Mouse (Mus musculus) myocyte (in vitro differentiated cells): ENCODE measurements around the gene Copg2. TPM values are rescaled to one million over a fixed set of nuclear protein-coding genes. Genes with fewer than 3 reads are reported as not detected.

Experiments
- H3K27me3 ChIP-seq: one replicate; pipeline ENCODE4 v1.6.1; 2011; ENCODE audit not compliant: control insufficient read depth, insufficient read depth, insufficient read length
- H3K36me3 ChIP-seq: one replicate; pipeline ENCODE4 v1.6.1; 2011; ENCODE audit not compliant: control insufficient read depth, insufficient read depth
- H3K4me2 ChIP-seq: one replicate; pipeline ENCODE4 v1.6.1; 2011; ENCODE audit warnings: low read depth, control low read depth
- H3K4me3 ChIP-seq: one replicate; pipeline ENCODE4 v1.5.1; 2011; ENCODE audit warnings: mild to moderate bottlenecking, control low read depth, moderate library complexity
- H3K79me2 ChIP-seq: one replicate; pipeline ENCODE4 v1.6.1; 2011; ENCODE audit not compliant: control insufficient read depth, insufficient read depth
- H3ac ChIP-seq: one replicate; pipeline ENCODE4 v1.6.1; 2011; ENCODE audit not compliant: control insufficient read depth, insufficient read length
- CEBPB ChIP-seq: IDR thresholded peaks from 2 replicates; pipeline ENCODE4 v1.6.1; 2011; ENCODE audit warnings: mild to moderate bottlenecking, moderate library complexity; ENCODE audit not compliant: poor library complexity, insufficient read depth, severe bottlenecking
- E2F4 ChIP-seq: IDR thresholded peaks from one replicate; pipeline ENCODE4 v1.6.1; 2011; ENCODE audit warnings: mild to moderate bottlenecking, control low read depth, moderate library complexity; ENCODE audit not compliant: insufficient read depth
- MAX ChIP-seq: IDR thresholded peaks from one replicate; pipeline ENCODE4 v1.6.1; 2011; ENCODE audit warnings: low read depth, mild to moderate bottlenecking, control low read depth
- MYOD1 ChIP-seq, 3 experiments: IDR thresholded peaks; one replicate each; pipeline ENCODE4 v1.6.1; 2011; ENCODE audit warnings: control low read depth in 2 of 3, low read depth in 2 of 3, mild to moderate bottlenecking in 2 of 3, moderate library complexity in 1 of 3; ENCODE audit not compliant: insufficient read length in 2 of 3, control insufficient read depth in 1 of 3
- MYOG ChIP-seq, 3 experiments: IDR thresholded peaks; one replicate each; pipeline ENCODE4 v1.6.1; 2011; ENCODE audit warnings: control low read depth in 2 of 3, low read depth in 2 of 3, mild to moderate bottlenecking in 2 of 3; ENCODE audit not compliant: insufficient read length in 2 of 3, control insufficient read depth in 1 of 3, insufficient read depth in 1 of 3
- POLR2A ChIP-seq: IDR thresholded peaks from one replicate; pipeline ENCODE4 v1.6.1; 2011; ENCODE audit warnings: low read depth, mild to moderate bottlenecking, control low read depth, moderate library complexity; ENCODE audit not compliant: insufficient read length
- POLR2AphosphoS2 ChIP-seq: IDR thresholded peaks from one replicate; pipeline ENCODE4 v1.6.1; 2011; ENCODE audit warnings: low read depth, control low read depth; ENCODE audit not compliant: insufficient read length
- REST ChIP-seq: IDR thresholded peaks from one replicate; pipeline ENCODE4 v1.6.1; 2011; ENCODE audit warnings: mild to moderate bottlenecking, control low read depth, moderate library complexity; ENCODE audit not compliant: insufficient read depth, insufficient read length
- SRF ChIP-seq: IDR thresholded peaks from one replicate; pipeline ENCODE4 v1.6.1; 2011; ENCODE audit warnings: low read depth; ENCODE audit not compliant: control insufficient read depth, insufficient read length
- TCF12 ChIP-seq: IDR thresholded peaks from one replicate; pipeline ENCODE4 v1.6.1; 2011; ENCODE audit warnings: mild to moderate bottlenecking, control low read depth; ENCODE audit not compliant: poor library complexity, insufficient read depth, severe bottlenecking
- TCF3 ChIP-seq: IDR thresholded peaks from one replicate; pipeline ENCODE4 v1.6.1; 2011; ENCODE audit warnings: low read depth, control low read depth; ENCODE audit not compliant: insufficient read length
- USF1 ChIP-seq: IDR thresholded peaks from one replicate; pipeline ENCODE4 v1.6.1; 2011; ENCODE audit warnings: low read depth, mild to moderate bottlenecking, control low read depth, moderate library complexity
- polyA plus RNA-seq: library from polyadenylated mRNA; unstranded; fragments of >200 nt; fragmentation: generic; extraction: Trizol; gene quantifications from one replicate; pipeline ENCODE4 v1.2.1, GENCODE M21; 2012; ENCODE audit warnings: missing spikeins

The Copg2 gene
- polyA plus RNA-seq, 1 experiment = 26.6 TPM

DNA sequence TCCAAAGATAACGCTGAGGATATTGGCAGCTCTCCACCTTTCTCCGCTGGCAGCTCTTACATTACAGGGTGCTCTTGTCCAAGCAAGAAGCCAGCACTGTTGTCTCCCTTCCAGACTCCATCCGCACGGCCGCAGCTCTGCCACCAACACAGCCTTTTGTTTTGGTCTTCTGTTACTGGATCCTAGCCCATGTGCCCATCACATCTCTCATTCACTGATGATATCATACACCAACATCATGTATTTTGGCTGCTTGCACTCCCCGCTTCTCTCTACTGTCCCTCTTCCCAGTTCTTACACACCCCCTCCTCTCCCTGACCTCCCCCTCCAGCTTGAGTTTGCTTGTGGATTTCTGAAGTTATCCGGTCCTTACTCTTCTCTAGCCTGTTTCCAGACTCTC is 179.8 kb downstream of the Copg2 start:
- Histone ChIP-seq H3K4me2 (no peak overlapping the region), H3ac (no peak overlapping the region), H3K4me3 (no peak overlapping the region), H3K79me2 (no peaks in the 10 kb centered on the region), H3K36me3 (no peaks in the 10 kb centered on the region), H3K27me3 (no peaks in the 10 kb centered on the region)
- TF ChIP-seq REST = no peak
- no peak for TF ChIP-seq POLR2A
- no peak for TF ChIP-seq CEBPB
- TF ChIP-seq MAX = no peak
- no peak for TF ChIP-seq SRF
- no peak for TF ChIP-seq TCF3
- no peak for TF ChIP-seq E2F4

- Histone ChIP-seq H3K27me3 (no peaks in the 10 kb centered on the region), H3K36me3 (no peaks in the 10 kb centered on the region), H3K4me2 (no peak overlapping the region), H3K79me2 (no peaks in the 10 kb centered on the region), H3K4me3 (no peak overlapping the region), H3ac (no peak overlapping the region)
- no peak for TF ChIP-seq POLR2AphosphoS2
- TF ChIP-seq MYOD1 (IDR thresholded peaks at IDR 0.05; ENCODE audit: control insufficient read depth in 1 of 3, insufficient read length in 2 of 3, low read depth in 2 of 3) = no peak
- TF ChIP-seq REST = no peak
- no peak for TF ChIP-seq USF1
- no peak for TF ChIP-seq E2F4
- no peak for TF ChIP-seq TCF12
- no peak for TF ChIP-seq MYOG (IDR thresholded peaks at IDR 0.05; ENCODE audit: control insufficient read depth in 1 of 3, insufficient read depth in 1 of 3, insufficient read length in 2 of 3, low read depth in 2 of 3)
- no peak for TF ChIP-seq POLR2A
- TF ChIP-seq MAX = no peak
- TF ChIP-seq SRF = no peak
- TF ChIP-seq TCF3 = no peak
- TF ChIP-seq CEBPB = no peak
These were observed 181.6 kb downstream of the Copg2 start for GRCm38 (mm10) chr6:30714891-30715471.

- H3K27me3 ChIP-seq = no peaks in the 10 kb centered on the region
- no peak for TF ChIP-seq POLR2AphosphoS2
- no peak for TF ChIP-seq CEBPB
- no peak for TF ChIP-seq MAX
- no peak for TF ChIP-seq MYOD1 (IDR thresholded peaks at IDR 0.05; ENCODE audit: control insufficient read depth in 1 of 3, insufficient read length in 2 of 3, low read depth in 2 of 3)
- TF ChIP-seq USF1 = no peak
- TF ChIP-seq TCF3 = no peak
- TF ChIP-seq SRF = no peak
- TF ChIP-seq POLR2A = no peak
- no peak for TF ChIP-seq MYOG (IDR thresholded peaks at IDR 0.05; ENCODE audit: control insufficient read depth in 1 of 3, insufficient read depth in 1 of 3, insufficient read length in 2 of 3, low read depth in 2 of 3)
- TF ChIP-seq E2F4 = no peak
- TF ChIP-seq REST = no peak
- no peak for TF ChIP-seq TCF12
- no peak overlapping the region for H3K4me2 ChIP-seq
These were observed 182.7 kb downstream of the Copg2 start for GRCm38 (mm10) chr6:30713896-30714295.

GRCm38 (mm10) chr6:30713455-30713854 is 183.1 kb downstream of the Copg2 start:
- H3K36me3 ChIP-seq = no peaks in the 10 kb centered on the region
- H3K4me2 ChIP-seq = no peak overlapping the region
- no peaks in the 10 kb centered on the region for H3K79me2 ChIP-seq
- TF ChIP-seq USF1 (no peak), SRF (no peak), MYOG (IDR thresholded peaks at IDR 0.05; ENCODE audit: control insufficient read depth in 1 of 3, insufficient read depth in 1 of 3, insufficient read length in 2 of 3, low read depth in 2 of 3) (no peak), POLR2A (no peak), CEBPB (no peak), TCF3 (no peak), E2F4 (no peak)
- no peak overlapping the region for H3ac ChIP-seq
- no peak overlapping the region for H3K4me3 ChIP-seq
- no peaks in the 10 kb centered on the region for H3K27me3 ChIP-seq

More at GRCm38 (mm10) chr6:30713896-30714295, 182.7 kb downstream of the Copg2 start:
- no peak overlapping the region for H3K4me3 ChIP-seq
- H3K36me3 ChIP-seq = no peaks in the 10 kb centered on the region
- H3K79me2 ChIP-seq = no peaks in the 10 kb centered on the region
- no peak overlapping the region for H3ac ChIP-seq

- no peak for TF ChIP-seq MAX
- no peak for TF ChIP-seq SRF
- TF ChIP-seq REST = no peak
- no peak for TF ChIP-seq CEBPB
- no peak for TF ChIP-seq TCF3
- no peak for TF ChIP-seq POLR2AphosphoS2
- no peak for TF ChIP-seq TCF12
- TF ChIP-seq MYOG (IDR thresholded peaks at IDR 0.05; ENCODE audit: control insufficient read depth in 1 of 3, insufficient read depth in 1 of 3, insufficient read length in 2 of 3, low read depth in 2 of 3) = no peak
- no peak for TF ChIP-seq USF1
- TF ChIP-seq MYOD1 (IDR thresholded peaks at IDR 0.05; ENCODE audit: control insufficient read depth in 1 of 3, insufficient read length in 2 of 3, low read depth in 2 of 3) = no peak
- TF ChIP-seq POLR2A = no peak
- no peak for TF ChIP-seq E2F4
- no peaks in the 10 kb centered on the region for H3K79me2 ChIP-seq
- no peaks in the 10 kb centered on the region for H3K27me3 ChIP-seq
- H3ac ChIP-seq = no peak overlapping the region
- H3K4me2 ChIP-seq = no peak overlapping the region
- H3K36me3 ChIP-seq = no peaks in the 10 kb centered on the region
- H3K4me3 ChIP-seq = no peak overlapping the region
These were observed 184.1 kb downstream of the Copg2 start for GRCm38 (mm10) chr6:30712484-30712883.
